Mouse (Mus musculus) stomach, embryonic 14.5 days (tissue): ENCODE measurements at regions not wholly inside any gene's neighbourhood (a gene's known extent, or its start where the extent isn't known, plus 50 kb on each side); places are given as distances from the start of the nearest gene placed in this dataset.
A peak's percentile ranks its signal among the peaks of the same experiment; 100 is the strongest.

Experiments used
- ATAC-seq: fragments of 200-750 bp; cut with Nextera tagmentation; 2 replicates; pipeline ENCODE4 v1.8.0; 2017; ENCODE audit warnings: low read depth, moderate TSS enrichment; ENCODE audit not compliant: insufficient number of reproducible peaks, insufficient read depth, low FRiP score
- H3K27ac ChIP-seq: fragments of 300-500 bp; sonication (generic); 2 replicates; pipeline ENCODE4 v1.5.1; 2014; ENCODE audit warnings: mild to moderate bottlenecking, low read length, moderate library complexity, mixed read lengths
- H3K27me3 ChIP-seq: fragments of 300-500 bp; sonication (generic); 2 replicates; pipeline ENCODE4 v1.6.1; 2014; ENCODE audit warnings: low read length, control low read depth, mixed read lengths; ENCODE audit not compliant: control insufficient read depth, insufficient read depth
- H3K36me3 ChIP-seq: fragments of 300-500 bp; sonication (generic); 2 replicates; pipeline ENCODE4 v1.6.1; 2014; ENCODE audit warnings: mild to moderate bottlenecking, control low read depth, low read length, moderate library complexity, mixed read lengths; ENCODE audit not compliant: control insufficient read depth, insufficient read depth
- H3K4me1 ChIP-seq: fragments of 300-500 bp; sonication (generic); 2 replicates; pipeline ENCODE4 v1.6.1; 2014; ENCODE audit warnings: low read length, control low read depth, mixed read lengths; ENCODE audit not compliant: control insufficient read depth, insufficient read depth
- H3K4me2 ChIP-seq: fragments of 300-500 bp; sonication (generic); replicated peaks from 2 replicates; pipeline ENCODE4 v1.6.1; 2014; ENCODE audit warnings: low read depth, low read length, control low read depth
- H3K4me3 ChIP-seq: fragments of 300-500 bp; sonication (generic); 2 replicates; pipeline ENCODE4 v1.5.1; 2014; ENCODE audit warnings: low read depth, low read length, control low read depth
- H3K9ac ChIP-seq: fragments of 300-500 bp; sonication (generic); replicated peaks from 2 replicates; pipeline ENCODE4 v1.6.1; 2014; ENCODE audit warnings: low read depth, mild to moderate bottlenecking, control low read depth, low read length, moderate library complexity, mixed read lengths
- H3K9me3 ChIP-seq: fragments of 300-500 bp; sonication (generic); 2 replicates; pipeline ENCODE4 v1.6.1; 2016; ENCODE audit warnings: low read depth, low read length, control low read depth; ENCODE audit not compliant: control insufficient read depth
- WGBS: fragments of 180-500 bp; shearing (Covaris S2); extraction: QIAGEN DNeasy Blood & Tissue Kit; methylation state at CpG from one replicate; pipeline ENCODE4 v1.1.7; 2014; 5-methylcytosine and 5-hydroxymethylcytosine counted together

DNA sequence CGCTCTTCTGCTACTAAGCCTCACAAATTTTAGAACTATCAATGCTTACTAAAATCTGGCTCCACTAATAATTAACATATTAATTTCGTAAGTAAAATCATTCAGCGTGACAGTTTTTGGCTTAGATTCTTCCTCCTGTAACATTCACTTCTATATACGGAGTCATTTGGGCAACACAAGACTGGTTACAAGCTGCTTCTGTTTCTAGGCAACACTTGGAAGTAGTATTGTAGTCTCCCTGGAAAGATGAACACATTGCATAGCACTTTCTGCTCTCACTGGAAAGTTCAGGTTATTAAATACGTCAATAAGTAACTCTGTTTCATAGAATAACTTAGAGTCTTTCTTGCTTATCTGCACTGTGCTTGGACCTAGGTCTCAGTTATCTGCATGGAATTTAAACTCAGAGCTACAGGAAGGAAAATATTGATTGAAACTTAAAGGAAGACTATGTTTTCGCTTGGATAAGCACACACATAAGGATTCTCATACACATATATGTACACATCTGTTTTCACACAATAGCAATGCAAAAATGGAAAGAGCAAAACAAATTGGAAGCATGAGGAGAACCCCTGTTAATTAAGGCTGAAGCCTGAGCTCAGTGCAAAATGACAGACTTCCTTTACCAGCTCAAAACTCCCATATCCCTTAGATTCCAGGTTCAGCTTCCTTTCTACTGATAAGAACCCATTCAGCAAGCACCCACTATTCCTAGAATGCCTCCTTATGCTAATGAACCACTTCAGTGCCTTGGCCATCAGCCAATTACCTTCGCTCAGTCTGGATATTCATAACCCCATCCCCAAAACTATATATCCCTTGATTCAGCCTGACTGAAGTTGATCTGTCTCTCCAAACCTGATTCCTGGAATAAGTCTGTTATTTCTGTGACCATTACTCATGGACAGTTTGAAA is 356.7 kb upstream of the Nudt12 start:
- H3K4me3 ChIP-seq = no peak overlapping the region
- no peaks in the 10 kb centered on the region for H3K9me3 ChIP-seq
- WGBS = 78% methylated on average over 7 of the region's 7 CpGs
- no peaks in the 10 kb centered on the region for H3K4me1 ChIP-seq
- no peaks in the 10 kb centered on the region for H3K27me3 ChIP-seq
- H3K9ac ChIP-seq = no peak overlapping the region
- ATAC-seq = peak; percentile 37; the same call in 1 of the 2 replicates
- H3K4me2 ChIP-seq = no peak overlapping the region
- H3K27ac ChIP-seq = no peak overlapping the region
- H3K36me3 ChIP-seq = no peaks in the 10 kb centered on the region

DNA sequence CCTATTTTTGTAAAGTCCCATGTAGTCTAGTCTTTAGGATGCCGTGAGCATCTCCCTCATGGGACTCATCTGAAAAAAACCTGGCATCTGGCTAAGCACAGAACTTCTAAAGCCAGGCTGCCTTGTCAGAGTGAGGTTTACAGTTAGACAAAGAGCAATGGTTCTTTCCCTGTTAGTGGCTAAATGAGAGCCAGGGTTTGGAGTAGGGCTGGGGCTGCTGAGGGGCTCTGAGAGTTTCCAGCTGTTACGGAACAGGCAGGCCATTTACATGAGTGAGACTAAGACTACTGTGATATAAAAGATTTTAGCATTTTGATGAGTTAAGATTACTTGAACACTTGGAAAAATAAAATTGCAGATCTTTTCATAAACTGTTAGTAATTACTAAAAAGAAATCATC is 352.2 kb upstream of the Nudt12 start:
- H3K9ac ChIP-seq = no peak overlapping the region
- 0 out of 2 replicates have a peak, but pooled peaks have one; percentile 63 for ATAC-seq
- no peak overlapping the region for H3K27ac ChIP-seq
- no peaks in the 10 kb centered on the region for H3K4me1 ChIP-seq
- no peak overlapping the region for H3K4me2 ChIP-seq
- no peaks in the 10 kb centered on the region for H3K27me3 ChIP-seq
- no peaks in the 10 kb centered on the region for H3K9me3 ChIP-seq
- H3K4me3 ChIP-seq = no peak overlapping the region
- WGBS = 27% methylated on average over 2 of the region's 2 CpGs
- no peaks in the 10 kb centered on the region for H3K36me3 ChIP-seq

DNA sequence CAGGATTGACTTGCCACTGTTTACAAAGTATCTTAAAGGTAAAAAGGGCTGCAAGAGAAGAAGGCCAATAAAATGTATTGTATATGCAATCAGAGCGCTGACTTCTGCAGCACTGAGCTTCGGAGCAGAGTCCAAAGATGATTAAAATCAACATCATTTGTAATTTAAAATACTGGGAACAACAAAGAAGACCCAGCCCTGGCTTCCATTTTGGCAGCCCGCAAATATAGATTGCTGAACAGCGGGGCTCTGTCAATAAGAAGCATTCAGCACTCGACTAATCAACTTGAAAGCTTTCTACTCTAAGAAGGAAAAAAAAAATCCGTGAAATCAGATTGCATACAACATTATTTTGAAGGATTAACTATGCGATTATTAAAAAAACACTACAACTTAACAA is 348.9 kb upstream of the Nudt12 start:
- WGBS = 45% methylated on average over 7 of the region's 7 CpGs

DNA sequence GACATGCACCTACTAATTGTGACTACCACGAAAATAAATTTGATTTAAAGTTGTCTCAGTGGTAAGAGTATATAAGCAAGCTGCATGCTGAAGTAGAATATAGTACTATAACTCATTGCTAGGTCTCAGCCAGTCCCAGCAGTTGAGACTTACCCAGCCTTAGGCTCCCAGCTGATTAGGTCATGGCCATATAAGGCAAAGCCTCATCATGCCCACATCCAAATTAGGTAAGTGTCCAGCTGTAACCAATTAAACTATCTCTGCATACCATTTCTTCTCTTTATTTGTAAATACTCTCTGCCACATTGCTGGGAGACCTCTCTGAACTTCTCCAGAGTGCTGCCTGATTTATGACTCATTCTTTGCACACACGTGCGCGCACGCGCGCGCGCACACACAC is 347.9 kb upstream of the Nudt12 start:
- Histone ChIP-seq H3K9ac (no peak overlapping the region), H3K27me3 (no peaks in the 10 kb centered on the region), H3K4me3 (no peak overlapping the region), H3K27ac (no peak overlapping the region), H3K4me1 (no peaks in the 10 kb centered on the region), H3K36me3 (no peaks in the 10 kb centered on the region), H3K9me3 (no peaks in the 10 kb centered on the region), H3K4me2 (no peak overlapping the region)
- peak; percentile 53; the same call in 1 of the 2 replicates for ATAC-seq
- WGBS = 80% methylated on average over 9 of the region's 9 CpGs

More for the DNA sequence above, 348.9 kb upstream of the Nudt12 start:
- Histone ChIP-seq H3K9ac (no peak overlapping the region), H3K36me3 (no peaks in the 10 kb centered on the region), H3K4me2 (no peak overlapping the region), H3K4me3 (no peak overlapping the region), H3K4me1 (no peaks in the 10 kb centered on the region), H3K27ac (no peak overlapping the region), H3K9me3 (no peaks in the 10 kb centered on the region), H3K27me3 (no peaks in the 10 kb centered on the region)
- ATAC-seq = no peak

DNA sequence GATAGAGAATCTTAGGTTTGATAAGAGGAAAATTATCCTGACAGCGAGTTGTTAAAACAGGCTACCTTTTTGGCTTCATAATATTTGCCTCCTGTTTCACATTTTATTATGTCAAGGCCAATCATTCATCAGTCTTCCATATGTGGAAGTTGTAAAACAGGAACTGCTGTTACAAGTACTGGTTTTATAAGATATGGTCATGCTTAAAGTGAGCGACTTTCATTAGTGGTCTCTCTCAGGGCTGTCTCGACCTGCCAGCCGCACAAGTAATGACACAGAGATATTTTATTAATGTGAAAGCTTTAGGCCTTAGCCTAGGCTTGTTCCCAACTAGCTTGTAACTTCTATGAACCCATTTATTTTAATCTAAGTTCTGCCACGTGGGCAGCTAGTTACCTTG is 346.3 kb upstream of the Nudt12 start:
- H3K9ac ChIP-seq = no peak overlapping the region
- no peak overlapping the region for H3K4me2 ChIP-seq
- no peak overlapping the region for H3K4me3 ChIP-seq
- no peaks in the 10 kb centered on the region for H3K4me1 ChIP-seq
- H3K27ac ChIP-seq = no peak overlapping the region
- no peaks in the 10 kb centered on the region for H3K27me3 ChIP-seq
- no peak for ATAC-seq
- H3K9me3 ChIP-seq = no peaks in the 10 kb centered on the region
- no peaks in the 10 kb centered on the region for H3K36me3 ChIP-seq
- WGBS = 50% methylated on average over 5 of the region's 5 CpGs

DNA sequence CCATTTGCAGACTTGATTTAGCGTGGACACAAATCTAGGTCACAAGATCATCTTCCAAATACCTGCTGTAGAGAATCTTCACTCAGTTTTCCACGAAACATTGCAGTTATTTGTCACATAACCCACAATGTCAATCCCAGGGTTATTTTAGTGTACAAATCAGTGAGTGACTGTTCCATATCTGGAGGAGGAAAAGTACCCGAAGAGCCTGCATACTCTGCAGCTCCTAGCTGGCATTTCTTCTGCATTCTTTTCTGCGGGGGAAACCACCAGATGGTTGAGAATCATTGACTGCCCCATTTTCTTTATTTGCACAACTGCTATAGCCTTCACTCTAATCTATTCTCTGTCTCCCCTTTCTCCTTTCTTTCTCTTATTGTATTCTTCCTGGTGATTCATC is 332.4 kb upstream of the Nudt12 start:
- Histone ChIP-seq H3K27me3 (no peaks in the 10 kb centered on the region), H3K36me3 (no peaks in the 10 kb centered on the region), H3K4me3 (no peak overlapping the region), H3K4me1 (no peaks in the 10 kb centered on the region), H3K27ac (no peak overlapping the region), H3K9ac (no peak overlapping the region), H3K9me3 (no peaks in the 10 kb centered on the region), H3K4me2 (no peak overlapping the region)
- WGBS = 66% methylated on average over 4 of the region's 4 CpGs
- ATAC-seq = no peak

DNA sequence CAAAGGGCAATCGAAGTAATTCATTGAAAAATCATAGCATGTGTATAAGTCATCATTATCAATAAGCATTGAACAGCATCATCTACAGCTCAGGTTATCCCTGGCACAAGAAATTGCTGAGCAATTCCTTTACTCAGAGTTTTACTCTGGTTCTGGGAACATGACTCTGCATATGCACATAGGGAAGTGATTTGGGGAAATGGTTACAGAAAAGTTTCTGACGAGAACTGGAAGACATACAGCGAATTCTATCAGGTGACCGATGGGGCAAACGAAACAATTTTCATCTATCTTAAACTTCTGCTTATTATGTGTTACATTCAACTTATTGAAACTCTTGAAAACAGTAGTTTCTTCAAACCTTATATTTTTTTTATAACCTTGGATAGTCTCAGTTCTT is 284.8 kb upstream of the Nudt12 start:
- H3K9me3 ChIP-seq = no peaks in the 10 kb centered on the region
- no peak overlapping the region for H3K4me3 ChIP-seq
- H3K4me1 ChIP-seq = no peaks in the 10 kb centered on the region
- no peak overlapping the region for H3K9ac ChIP-seq
- H3K27ac ChIP-seq = no peak overlapping the region
- H3K27me3 ChIP-seq = no peaks in the 10 kb centered on the region
- no peak overlapping the region for H3K4me2 ChIP-seq
- H3K36me3 ChIP-seq = no peaks in the 10 kb centered on the region
- no peak for ATAC-seq
- 90% methylated on average over 5 of the region's 5 CpGs for WGBS

DNA sequence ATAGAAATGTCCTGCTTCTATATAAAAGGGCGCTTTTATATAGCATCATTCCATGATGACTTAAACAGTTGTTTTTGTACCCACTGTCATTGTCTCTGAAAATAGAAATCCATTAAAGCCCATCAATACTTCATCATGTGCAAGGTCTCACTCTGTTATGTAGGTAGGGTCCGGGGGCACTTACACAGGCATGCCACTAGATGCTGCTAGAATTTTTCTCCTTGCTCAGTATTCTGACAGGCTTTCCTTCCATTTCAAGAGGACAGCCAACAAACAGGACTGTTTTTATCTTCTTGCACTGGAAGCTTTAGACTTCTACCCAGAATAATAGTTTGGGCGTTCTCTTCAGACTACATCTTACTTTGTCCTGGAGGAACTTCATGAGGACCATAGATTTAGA is 268.2 kb upstream of the Nudt12 start:
- Histone ChIP-seq H3K4me3 (no peak overlapping the region), H3K9me3 (no peaks in the 10 kb centered on the region), H3K27me3 (no peaks in the 10 kb centered on the region), H3K4me2 (no peak overlapping the region), H3K4me1 (no peaks in the 10 kb centered on the region), H3K9ac (no peak overlapping the region), H3K27ac (no peak overlapping the region), H3K36me3 (no peaks in the 10 kb centered on the region)
- 48% methylated on average over 3 of the region's 3 CpGs for WGBS
- ATAC-seq = no peak

DNA sequence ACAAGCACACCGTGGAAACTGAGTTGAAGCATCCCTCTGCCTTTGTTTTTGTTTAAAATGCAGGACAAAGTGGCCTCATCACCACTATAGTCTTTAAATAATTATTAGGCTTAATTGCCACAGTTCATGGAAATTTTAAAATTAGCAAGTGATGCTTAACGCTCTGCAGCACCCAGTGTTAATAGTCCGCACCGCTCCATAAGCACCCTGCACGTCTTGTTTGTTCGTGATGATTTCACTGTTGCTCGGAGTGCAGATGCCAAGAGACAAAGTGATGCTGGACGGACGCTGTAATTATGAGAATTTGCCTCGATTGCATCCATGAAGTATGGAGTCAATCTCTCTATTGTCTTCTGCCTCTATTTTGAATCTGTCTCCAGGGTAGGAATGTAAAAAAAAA is 266.6 kb upstream of the Nudt12 start:
- Histone ChIP-seq H3K4me1 (no peaks in the 10 kb centered on the region), H3K9ac (no peak overlapping the region), H3K4me2 (no peak overlapping the region), H3K27me3 (no peaks in the 10 kb centered on the region), H3K4me3 (no peak overlapping the region), H3K36me3 (no peaks in the 10 kb centered on the region), H3K27ac (no peak overlapping the region), H3K9me3 (no peaks in the 10 kb centered on the region)
- 86% methylated on average over 10 of the region's 10 CpGs for whole genome bisulfite sequencing
- ATAC-seq = no peak
